In the genomic region with DNA sequence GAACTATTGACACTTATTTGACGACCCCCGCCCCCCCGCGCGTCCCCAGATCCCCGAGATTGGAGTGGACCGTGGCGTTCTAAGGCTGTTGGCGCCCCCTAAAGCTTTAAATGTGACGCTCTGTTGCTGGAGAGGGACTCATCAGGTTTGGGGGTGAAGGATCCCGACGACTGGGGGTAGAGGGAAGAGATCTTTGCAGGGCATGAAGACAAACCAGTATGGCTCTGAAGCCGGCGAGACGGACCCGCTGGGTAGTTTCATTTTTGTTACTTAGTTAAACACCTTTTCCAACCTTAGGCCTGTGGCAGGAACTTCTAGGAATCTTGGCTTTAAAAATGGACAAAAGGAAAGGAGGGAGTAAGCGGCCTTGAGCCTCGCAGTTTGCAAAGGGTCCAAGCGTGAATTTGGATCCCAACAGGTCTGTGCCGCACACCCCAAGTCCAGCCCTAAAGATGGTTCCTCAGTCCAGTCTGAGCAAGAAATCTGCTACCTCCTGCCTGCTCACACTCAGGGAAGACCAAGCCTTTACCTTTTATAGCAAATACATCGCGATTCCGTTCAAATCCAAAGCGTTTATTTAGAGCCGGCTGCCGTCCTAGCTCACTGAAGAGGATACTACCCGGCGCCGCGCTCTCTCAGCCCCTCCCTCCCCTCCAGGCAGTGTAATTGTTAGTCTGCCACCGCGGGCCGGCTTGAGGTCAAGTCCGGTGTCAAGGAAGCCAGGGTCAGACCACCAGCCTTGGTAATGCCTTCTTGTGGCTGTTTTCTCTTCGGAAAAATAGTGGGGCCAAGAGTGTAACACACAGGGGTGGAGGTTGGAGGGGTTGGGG, we compare ENCODE assay signal across 8 mouse cellular contexts. TPM values are rescaled to one million over a fixed set of nuclear protein-coding genes. Genes with fewer than 3 reads are reported as not detected.
DNase-seq lines count a peak whose midpoint lies in the region; ATAC-seq and TF ChIP-seq lines count a peak whose summit lies in the region.

No protein-coding gene starts in this region.

- H3K27ac ChIP-seq in layer of hippocampus, adult 2 months: peak overlapping the region; percentile 91
- H3K27ac ChIP-seq in heart, embryonic 11.5 days (ENCODE audit: low read depth, low read length): no peak overlapping the region
- H3K27ac ChIP-seq in kidney, embryonic 16.5 days (ENCODE audit: low read length): peak overlapping the region; percentile 94
- H3K27ac ChIP-seq in stomach, embryonic 14.5 days (ENCODE audit: low read length): peak overlapping the region; percentile 91

- H3K27me3 ChIP-seq in heart, embryonic 11.5 days (ENCODE audit: control insufficient read depth, insufficient read depth, low read length): peaks cover 19% of the 10 kb centered on the region
- H3K27me3 ChIP-seq in kidney, embryonic 16.5 days (ENCODE audit: insufficient read depth, low read length): no peaks in the 10 kb centered on the region
- H3K27me3 ChIP-seq in stomach, embryonic 14.5 days (ENCODE audit: control insufficient read depth, insufficient read depth, low read length): no peaks in the 10 kb centered on the region

- H3K9me3 ChIP-seq in heart, embryonic 11.5 days (replicated peaks; ENCODE audit: control insufficient read depth, low read length): no peaks in the 10 kb centered on the region
- no peaks in the 10 kb centered on the region for H3K9me3 ChIP-seq in kidney, embryonic 16.5 days (ENCODE audit: low read length)
- no peaks in the 10 kb centered on the region for H3K9me3 ChIP-seq in stomach, embryonic 14.5 days (ENCODE audit: control insufficient read depth, low read depth, low read length)

- peak overlapping the region; percentile 98 for H3K4me2 ChIP-seq in heart, embryonic 11.5 days
- peak overlapping the region; percentile 83 for H3K4me2 ChIP-seq in kidney, embryonic 16.5 days (replicated peaks; ENCODE audit: low read depth, low read length)
- H3K4me2 ChIP-seq in stomach, embryonic 14.5 days (replicated peaks; ENCODE audit: low read depth, low read length): peak overlapping the region; percentile 89

- peak in 1 of 2 experiments; percentile 16 for DNase-seq in layer of hippocampus, adult 2 months (ENCODE audit: low spot score in 2 of 2)
- no peak for DNase-seq in layer of hippocampus, postnatal 36 days
- peak; percentile 59 for DNase-seq in adrenal gland, postnatal 14 days
- DNase-seq in lung, postnatal 25 days (ENCODE audit: low spot score): peak; percentile 44
- no peak for DNase-seq in MN1 (ENCODE audit: low spot score)

- peak overlapping the region; percentile 72 for H3K9ac ChIP-seq in heart, embryonic 11.5 days (ENCODE audit: low read depth, low read length)
- H3K9ac ChIP-seq in kidney, embryonic 16.5 days (replicated peaks; ENCODE audit: low read length): peak overlapping the region; percentile 85
- peak overlapping the region; percentile 72 for H3K9ac ChIP-seq in stomach, embryonic 14.5 days (replicated peaks; ENCODE audit: low read depth, low read length)

- under 1% methylated on average over 35 of the region's 35 CpGs for WGBS in heart, embryonic 11.5 days (ENCODE audit: insufficient replicate concordance)
- under 1% methylated on average over 35 of the region's 35 CpGs for WGBS in kidney, embryonic 16.5 days
- WGBS in stomach, embryonic 14.5 days: under 1% methylated on average over 35 of the region's 35 CpGs

- H3K36me3 ChIP-seq in heart, embryonic 11.5 days (ENCODE audit: control insufficient read depth, insufficient read depth, low read length): no peaks in the 10 kb centered on the region
- no peaks in the 10 kb centered on the region for H3K36me3 ChIP-seq in kidney, embryonic 16.5 days (ENCODE audit: insufficient read depth, low read length)
- no peaks in the 10 kb centered on the region for H3K36me3 ChIP-seq in stomach, embryonic 14.5 days (ENCODE audit: control insufficient read depth, insufficient read depth, low read length)

- peaks cover 14% of the 10 kb centered on the region for H3K4me1 ChIP-seq in heart, embryonic 11.5 days (ENCODE audit: control insufficient read depth, insufficient read depth, low read length)
- H3K4me1 ChIP-seq in kidney, embryonic 16.5 days (ENCODE audit: insufficient read depth, low read length): peaks cover 41% of the 10 kb centered on the region
- H3K4me1 ChIP-seq in stomach, embryonic 14.5 days (ENCODE audit: control insufficient read depth, insufficient read depth, low read length): peaks cover 35% of the 10 kb centered on the region

- H3K4me3 ChIP-seq in layer of hippocampus, adult 2 months: peak overlapping the region; percentile 63
- peak overlapping the region; percentile 69 for H3K4me3 ChIP-seq in heart, embryonic 11.5 days (ENCODE audit: low read depth, low read length)
- peak overlapping the region; percentile 71 for H3K4me3 ChIP-seq in kidney, embryonic 16.5 days (ENCODE audit: low read length)
- H3K4me3 ChIP-seq in stomach, embryonic 14.5 days (ENCODE audit: low read depth, low read length): peak overlapping the region; percentile 63

- peak; percentile 50; the same call in 1 of the 2 replicates for ATAC-seq in heart, embryonic 11.5 days (replicated peaks; ENCODE audit: insufficient number of reproducible peaks, low FRiP score, low TSS enrichment)
- ATAC-seq in kidney, embryonic 16.5 days (ENCODE audit: low FRiP score, low TSS enrichment): peak; percentile 52; the same call in 1 of the 2 replicates
- ATAC-seq in stomach, embryonic 14.5 days (ENCODE audit: insufficient number of reproducible peaks, insufficient read depth, low FRiP score, low read depth): peak; percentile 12; the same call in 1 of the 2 replicates

- peak; percentile 57 for TF ChIP-seq CTCF in layer of hippocampus, adult 2 months (conservative IDR thresholded peaks at IDR 0.05)

RNA-seq across cellular contexts. Expression of gene Eva1a, which starts 1.7 kb away (rescaled TPM):
- total RNA-seq in layer of hippocampus, adult 2 months (2021): 10 to 100 TPM; 15.3 to 16.8 TPM
- total RNA-seq in layer of hippocampus, postnatal 36 days (2021): 10 to 100 TPM; 13.9 to 16.8 TPM
- 3.1 and 6.9 TPM in 2 replicates for total RNA-seq in adrenal gland, postnatal 14 days (2021)
- polyA plus RNA-seq in heart, embryonic 11.5 days (2014; fragmentation: Nextera tagmentation; extraction: Ambion mirVana): 5.0 and 6.4 TPM in 2 replicates
- 49.7 TPM in 2 replicates for polyA plus RNA-seq in kidney, embryonic 16.5 days (2015; fragmentation: Nextera tagmentation; extraction: Ambion mirVana)
- 25.2 and 26.1 TPM in 2 replicates for polyA plus RNA-seq in stomach, embryonic 14.5 days (2014; fragmentation: Nextera tagmentation; extraction: Ambion mirVana)

Comparison
In these comparisons a context has a peak if more than half of its experiments do, and no peak if none do; other contexts are left out.
1. DNase-seq: peak in adrenal gland, postnatal 14 days (single experiment) and lung, postnatal 25 days (single experiment); none in layer of hippocampus, postnatal 36 days (0 of 2) and MN1 (single experiment).
2. Peak in every context shown above with its lines, with median percentiles within 50 percentile points of each other: H3K4me3 ChIP-seq, ATAC-seq, H3K4me2 ChIP-seq and H3K9ac ChIP-seq.